Mouse (Mus musculus) neural tube, embryonic 12.5 days (tissue): ENCODE data around the gene Cdk4. TPM values are rescaled to one million over a fixed set of nuclear protein-coding genes. Genes with fewer than 3 reads are reported as not detected.

Experiments used
- ATAC-seq: fragments of 200-750 bp; cut with Nextera tagmentation; 2 replicates; pipeline ENCODE4 v1.8.0; 2017; ENCODE audit warnings: low read depth, mild to moderate bottlenecking, moderate TSS enrichment, moderate library complexity; ENCODE audit not compliant: low FRiP score
- H3K27ac ChIP-seq: fragments of 300-500 bp; sonication (generic); 2 replicates; pipeline ENCODE4 v1.5.1; 2016
- H3K27me3 ChIP-seq: fragments of 300-500 bp; sonication (generic); replicated peaks from 2 replicates; pipeline ENCODE4 v1.6.1; 2016; ENCODE audit warnings: mild to moderate bottlenecking
- H3K36me3 ChIP-seq: fragments of 300-500 bp; sonication (generic); 2 replicates; pipeline ENCODE4 v1.6.1; 2016; ENCODE audit warnings: mild to moderate bottlenecking
- H3K4me1 ChIP-seq: fragments of 300-500 bp; sonication (generic); 2 replicates; pipeline ENCODE4 v1.6.1; 2016
- H3K4me2 ChIP-seq: fragments of 300-500 bp; sonication (generic); replicated peaks from 2 replicates; pipeline ENCODE4 v1.6.1; 2016; ENCODE audit warnings: mild to moderate bottlenecking
- H3K4me3 ChIP-seq: fragments of 300-500 bp; sonication (generic); 2 replicates; pipeline ENCODE4 v1.5.1; 2016
- H3K9ac ChIP-seq: fragments of 300-500 bp; sonication (generic); 2 replicates; pipeline ENCODE4 v1.6.1; 2016; ENCODE audit warnings: mild to moderate bottlenecking
- H3K9me3 ChIP-seq: fragments of 300-500 bp; sonication (generic); 2 replicates; pipeline ENCODE4 v1.6.1; 2016; ENCODE audit warnings: mild to moderate bottlenecking
- WGBS: fragments of 180-500 bp; shearing (Covaris S2); methylation state at CpG from one replicate; pipeline ENCODE4 v1.1.7; 2016; 5-methylcytosine and 5-hydroxymethylcytosine counted together
- polyA plus RNA-seq: library from polyadenylated mRNA; unstranded; fragments of >200 nt; fragmentation: Nextera tagmentation; extraction: Ambion mirVana; gene quantifications from 2 replicates; pipeline ENCODE4 v1.2.1, GENCODE M21; 2016

Gene Cdk4
- polyA plus RNA-seq, 1 experiment from 2014 or later: 1,857 TPM

DNA sequence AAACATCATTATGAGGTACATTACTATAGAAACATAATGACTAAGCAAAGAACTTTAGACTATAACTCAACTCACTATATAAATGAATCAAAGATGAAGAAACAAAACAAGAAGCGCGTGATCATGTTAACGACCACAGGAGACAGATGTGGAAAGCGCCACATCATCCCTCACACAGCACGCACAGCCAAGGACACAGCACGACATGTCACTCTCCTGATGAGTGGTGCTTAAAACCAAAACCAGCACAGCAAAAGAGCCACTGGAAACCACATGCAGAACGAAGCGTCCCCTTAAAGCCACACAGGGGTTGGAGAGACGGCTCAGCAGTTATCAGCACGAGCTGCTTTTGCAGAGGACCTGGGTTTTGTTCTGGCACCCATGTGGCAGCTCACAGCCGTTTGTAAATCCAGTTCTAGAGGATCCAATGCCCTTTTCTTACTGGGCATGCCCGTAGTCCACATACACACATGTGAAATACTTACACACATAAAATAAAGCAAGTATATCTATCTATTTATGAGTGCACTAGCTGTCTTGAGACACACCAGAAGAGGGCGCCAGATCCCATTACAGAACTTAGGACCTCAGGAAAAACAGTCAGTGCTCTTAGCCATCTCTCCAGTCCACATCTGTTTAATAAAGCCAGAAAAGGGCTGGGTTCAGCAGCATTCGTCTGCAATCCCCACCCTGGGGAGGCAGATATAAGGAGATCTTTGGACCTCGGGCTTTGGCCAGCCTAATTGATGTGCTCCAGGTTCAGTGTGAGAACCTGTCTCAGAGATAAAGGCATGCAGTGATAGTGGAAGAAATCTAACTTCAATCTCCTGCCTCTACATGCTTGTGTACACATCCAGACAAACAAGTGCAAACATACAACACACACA, 47.9 kb downstream of the Cdk4 start:
- H3K36me3 ChIP-seq: peaks cover 40% of the 10 kb centered on the region
- no peaks in the 10 kb centered on the region for H3K27me3 ChIP-seq
- no peak for ATAC-seq
- H3K27ac ChIP-seq: no peak overlapping the region
- no peak overlapping the region for H3K9ac ChIP-seq
- H3K4me3 ChIP-seq: no peak overlapping the region
- no peaks in the 10 kb centered on the region for H3K9me3 ChIP-seq
- H3K4me2 ChIP-seq: no peak overlapping the region
- 93% methylated on average over 15 of the region's 15 CpGs for WGBS
- H3K4me1 ChIP-seq: no peaks in the 10 kb centered on the region

GRCm38 (mm10) chr10:127114408-127114807, 51.1 kb downstream of the Cdk4 start:
- WGBS: 90% methylated on average over 11 of the region's 11 CpGs
- ATAC-seq: no peak
- Histone ChIP-seq H3K27me3 (no peaks in the 10 kb centered on the region), H3K4me3 (no peak overlapping the region), H3K4me1 (no peaks in the 10 kb centered on the region), H3K27ac (no peak overlapping the region), H3K9ac (no peak overlapping the region), H3K4me2 (no peak overlapping the region), H3K36me3 (peaks cover 53% of the 10 kb centered on the region), H3K9me3 (no peaks in the 10 kb centered on the region)

DNA sequence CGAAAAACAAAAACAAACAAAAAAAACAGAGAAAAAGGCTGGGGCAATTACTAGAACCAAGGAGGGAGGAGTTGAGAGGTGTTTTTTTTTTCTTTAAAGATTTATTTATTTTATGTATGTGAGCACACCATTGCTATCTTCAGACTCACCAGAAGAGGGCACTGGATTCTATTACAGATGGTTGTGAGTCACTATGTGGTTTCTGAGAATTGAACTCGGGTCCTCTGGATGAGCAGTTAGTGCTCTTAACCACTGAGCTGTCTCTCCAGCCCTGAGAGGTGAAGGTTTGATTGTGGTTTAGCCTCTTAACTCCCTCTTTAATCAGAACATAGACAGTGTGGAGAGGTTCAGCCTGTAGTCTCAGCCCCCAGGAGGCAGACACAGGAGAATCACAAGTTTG, 51.7 kb downstream of the Cdk4 start:
- 91% methylated on average over 2 of the region's 2 CpGs for WGBS
- H3K4me1 ChIP-seq: peaks cover 3% of the 10 kb centered on the region
- H3K9me3 ChIP-seq: no peaks in the 10 kb centered on the region
- no peak overlapping the region for H3K9ac ChIP-seq
- no peak overlapping the region for H3K4me2 ChIP-seq
- H3K36me3 ChIP-seq: peaks cover 54% of the 10 kb centered on the region
- H3K27me3 ChIP-seq: no peaks in the 10 kb centered on the region
- no peak overlapping the region for H3K27ac ChIP-seq
- ATAC-seq: no peak
- H3K4me3 ChIP-seq: no peak overlapping the region

Other genes starting within 250 kb of the Cdk4 start
- 12.8 and 13.1 TPM in 2 replicates for gene Atp23, start 162.2 kb upstream of the Cdk4 start, polyA plus RNA-seq
- gene Ctdsp2, start 84.8 kb upstream of the Cdk4 start, polyA plus RNA-seq: 39.4 and 42.6 TPM in 2 replicates
- gene Avil, start 62.8 kb upstream of the Cdk4 start, polyA plus RNA-seq: 5.2 and 10.0 TPM in 2 replicates
- gene Tsfm, start 32.7 kb upstream of the Cdk4 start, polyA plus RNA-seq: 70.7 and 70.9 TPM in 2 replicates
- gene Mettl1, start 22.1 kb upstream of the Cdk4 start, polyA plus RNA-seq: 31.5 and 32.5 TPM in 2 replicates
- 0.15 and 0.17 TPM in 2 replicates for gene Eef1akmt3, start 22.0 kb upstream of the Cdk4 start, polyA plus RNA-seq
- gene Cyp27b1, start 15.3 kb upstream of the Cdk4 start, polyA plus RNA-seq: 0.13 and 0.25 TPM in 2 replicates
- gene March9, start 3.4 kb upstream of the Cdk4 start, polyA plus RNA-seq: 6.1 TPM in 2 replicates
- 137 and 147 TPM in 2 replicates for gene Tspan31, start 6.7 kb downstream of the Cdk4 start, polyA plus RNA-seq
- 1.1 and 1.3 TPM in 2 replicates for gene Agap2, start 11.8 kb downstream of the Cdk4 start, polyA plus RNA-seq
- 118 and 123 TPM in 2 replicates for gene Os9, start 57.6 kb downstream of the Cdk4 start, polyA plus RNA-seq
- gene B4galnt1, start 101.7 kb downstream of the Cdk4 start, polyA plus RNA-seq: 29.2 and 31.5 TPM in 2 replicates
- gene Slc26a10, start 117.1 kb downstream of the Cdk4 start, polyA plus RNA-seq: 1.5 and 1.8 TPM in 2 replicates
- gene Arhgef25, start 126.5 kb downstream of the Cdk4 start, polyA plus RNA-seq: 43.3 and 43.6 TPM in 2 replicates
- 189 and 199 TPM in 2 replicates for gene Dtx3, start 132.2 kb downstream of the Cdk4 start, polyA plus RNA-seq
- 22.0 and 22.4 TPM in 2 replicates for gene Pip4k2c, start 148.1 kb downstream of the Cdk4 start, polyA plus RNA-seq
- gene Kif5a, start 199.8 kb downstream of the Cdk4 start, polyA plus RNA-seq: 72.7 and 81.6 TPM in 2 replicates
- gene Dctn2, start 202.8 kb downstream of the Cdk4 start, polyA plus RNA-seq: 273 and 277 TPM in 2 replicates
- 18.4 and 20.5 TPM in 2 replicates for gene Mbd6, start 225.5 kb downstream of the Cdk4 start, polyA plus RNA-seq
- 145 and 146 TPM in 2 replicates for gene Mars, start 248.3 kb downstream of the Cdk4 start, polyA plus RNA-seq